Mouse (Mus musculus): ENCODE measurements at regions not wholly inside any gene's neighbourhood (a gene's known extent, or its start where the extent isn't known, plus 50 kb on each side); places are given as distances from the start of the nearest gene placed in this dataset.

- DNase-seq (ENCODE audit: low spot score), result peak; percentile 58
Measured at GRCm38 (mm10) chr15:59212362-59212761, 323.3 kb downstream of the Gm49356 start.

DNA sequence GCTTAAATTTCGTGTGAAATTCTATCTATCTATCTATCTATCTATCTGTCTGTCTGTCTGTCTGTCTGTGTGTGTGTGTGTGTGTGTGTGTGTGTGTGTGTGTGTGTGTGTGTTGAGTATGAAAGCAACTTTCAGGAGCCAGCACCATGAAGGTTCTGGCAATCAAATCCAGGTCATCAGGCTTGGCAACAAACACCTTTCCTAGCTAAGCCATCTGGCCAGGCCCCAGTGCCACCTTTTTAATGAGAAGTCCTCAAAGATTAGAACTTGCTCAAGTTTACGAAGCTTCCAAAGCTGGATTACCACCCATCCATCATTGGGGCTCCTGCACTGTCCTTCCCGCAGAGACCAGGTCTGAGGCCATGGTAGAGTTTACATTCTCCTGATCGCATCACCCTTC lies 325.0 kb downstream of the Gm49356 start:
- no peak for DNase-seq (ENCODE audit: low spot score)

GRCm38 (mm10) chr15:59215239-59215638 lies 326.1 kb downstream of the Gm49356 start:
- DNase-seq (ENCODE audit: low spot score), result no peak

DNA sequence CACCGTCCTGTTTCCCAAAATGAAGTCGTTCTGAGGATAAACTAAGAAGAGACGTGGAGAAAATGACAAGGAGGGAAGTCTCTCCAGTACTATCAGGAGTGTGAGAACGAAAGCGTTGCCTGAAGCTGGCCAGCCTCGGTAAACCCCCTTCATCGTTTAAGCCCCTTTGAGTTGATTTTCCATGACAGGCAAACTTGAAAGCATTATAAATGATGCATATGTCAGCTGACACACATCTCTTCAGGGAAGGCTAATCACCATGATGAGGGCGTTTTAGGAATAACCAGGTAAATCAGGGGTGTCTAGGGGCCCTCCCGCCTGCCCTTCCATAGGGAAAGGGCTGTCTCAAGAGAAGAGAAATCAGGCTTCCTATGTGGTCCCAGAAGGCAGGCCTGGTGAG lies 328.4 kb downstream of the Gm49356 start:
- DNase-seq (ENCODE audit: low spot score), result no peak

GRCm38 (mm10) chr15:59218916-59219315 lies 329.8 kb downstream of the Gm49356 start:
- no peak for DNase-seq (ENCODE audit: low spot score)

DNA sequence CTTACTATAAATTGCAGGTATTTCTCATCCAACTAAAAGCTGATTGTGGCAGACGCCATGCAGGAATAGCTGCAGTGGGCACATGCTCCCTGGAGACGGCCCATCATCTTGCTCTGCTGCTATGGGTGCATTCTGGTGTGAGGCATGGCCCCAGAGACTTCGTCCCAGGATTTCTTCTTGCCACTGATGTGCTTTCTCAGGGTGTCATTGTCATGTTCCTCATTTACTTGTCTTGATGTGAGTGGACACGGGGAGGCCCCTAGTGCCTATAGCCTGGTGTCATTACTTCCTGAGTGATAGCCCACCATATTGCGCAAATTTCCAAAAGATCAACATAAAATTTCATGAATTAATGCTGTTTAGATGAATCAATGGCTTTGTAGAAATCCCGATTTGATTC lies 336.5 kb downstream of the Gm49356 start:
- no peak for DNase-seq (ENCODE audit: low spot score)

- no peak for DNase-seq (ENCODE audit: low spot score)
Measured at GRCm38 (mm10) chr15:59227293-59227692, 338.2 kb downstream of the Gm49356 start.

DNA sequence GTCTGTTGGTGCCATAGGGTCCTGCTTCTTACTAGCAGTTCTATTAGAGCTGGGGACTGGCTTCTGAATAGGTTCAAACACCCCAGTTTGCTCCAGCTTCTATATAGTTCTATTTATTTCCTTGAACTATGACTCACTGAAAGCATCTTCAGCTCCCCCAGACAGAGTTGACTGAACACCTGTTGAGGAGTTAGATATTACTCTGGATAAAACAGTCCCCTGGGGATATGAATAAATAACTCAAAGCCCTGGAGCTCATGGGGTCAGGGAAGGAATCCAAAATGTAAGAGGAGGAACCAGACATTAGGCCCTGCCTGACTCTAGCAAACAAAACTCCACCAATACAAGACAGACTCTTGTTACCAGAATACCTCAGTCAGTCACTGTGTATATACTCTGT lies 341.4 kb downstream of the Gm49356 start:
- DNase-seq (ENCODE audit: low spot score), result no peak

- no peak for DNase-seq (ENCODE audit: low spot score)
Measured at GRCm38 (mm10) chr15:59231703-59232102, 342.6 kb downstream of the Gm49356 start.

DNA sequence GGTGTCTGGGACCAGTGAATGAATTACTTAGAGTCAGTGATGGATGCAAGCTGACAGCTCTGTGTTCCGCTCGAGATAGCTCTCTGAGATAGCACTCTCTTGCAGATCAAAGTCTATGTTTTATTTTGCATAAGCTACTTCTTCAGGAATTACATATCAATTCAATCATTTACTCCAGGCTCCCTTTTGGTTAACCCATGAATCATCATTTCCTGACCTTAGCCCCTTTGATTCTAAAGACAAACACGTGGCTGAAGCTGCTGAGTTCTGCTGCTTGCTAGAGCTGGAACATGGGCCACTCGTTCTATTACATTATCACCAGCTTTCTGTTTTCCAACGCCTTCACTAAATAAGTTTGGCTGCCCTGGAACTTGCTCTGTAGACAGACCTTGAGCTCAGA lies 343.2 kb downstream of the Gm49356 start:
- DNase-seq (ENCODE audit: low spot score), result no peak

DNA sequence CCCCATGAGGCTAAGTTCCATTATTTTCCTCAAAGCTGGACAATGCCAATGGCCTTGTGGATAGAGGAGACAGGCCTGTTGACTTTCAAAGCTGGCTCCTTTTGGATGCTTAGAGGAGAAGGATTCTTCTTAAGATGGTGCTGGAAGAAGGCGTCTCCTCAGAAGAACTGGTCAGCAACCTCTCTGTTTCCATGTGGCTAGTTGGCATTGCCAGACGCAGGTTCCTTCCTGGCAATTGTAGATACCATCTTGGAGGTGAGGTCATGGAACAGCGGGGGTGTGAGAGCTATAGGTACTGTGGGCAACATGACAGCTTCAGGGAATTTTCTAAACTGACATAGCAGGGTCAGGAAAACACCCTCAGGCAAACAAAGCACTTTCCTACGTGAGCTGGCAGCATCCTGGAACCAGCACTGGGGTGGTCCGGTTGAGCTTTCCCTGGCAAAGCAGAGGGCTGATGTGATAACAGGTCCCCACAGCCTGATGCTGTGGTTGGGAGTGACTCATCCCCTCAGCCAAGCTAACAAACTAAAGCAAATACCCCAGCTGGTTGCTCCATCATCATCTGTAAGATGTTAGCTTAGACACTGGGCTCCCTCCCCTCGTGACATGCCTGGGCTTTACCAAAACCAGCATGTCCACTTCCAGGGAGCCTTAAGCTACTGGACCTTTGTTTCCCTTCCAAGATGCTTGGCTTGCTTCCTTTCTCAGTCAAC lies 348.5 kb downstream of the Gm49356 start:
- DNase-seq (ENCODE audit: low spot score), result peak; percentile 9

GRCm38 (mm10) chr15:59241752-59242151 lies 352.7 kb downstream of the Gm49356 start:
- no peak for DNase-seq (ENCODE audit: low spot score)

GRCm38 (mm10) chr15:59245927-59246649 lies 357.0 kb downstream of the Gm49356 start:
- DNase-seq (ENCODE audit: low spot score), result peak; percentile 27

GRCm38 (mm10) chr15:59248477-59249260 lies 359.6 kb downstream of the Gm49356 start:
- no peak for DNase-seq (ENCODE audit: low spot score)

DNA sequence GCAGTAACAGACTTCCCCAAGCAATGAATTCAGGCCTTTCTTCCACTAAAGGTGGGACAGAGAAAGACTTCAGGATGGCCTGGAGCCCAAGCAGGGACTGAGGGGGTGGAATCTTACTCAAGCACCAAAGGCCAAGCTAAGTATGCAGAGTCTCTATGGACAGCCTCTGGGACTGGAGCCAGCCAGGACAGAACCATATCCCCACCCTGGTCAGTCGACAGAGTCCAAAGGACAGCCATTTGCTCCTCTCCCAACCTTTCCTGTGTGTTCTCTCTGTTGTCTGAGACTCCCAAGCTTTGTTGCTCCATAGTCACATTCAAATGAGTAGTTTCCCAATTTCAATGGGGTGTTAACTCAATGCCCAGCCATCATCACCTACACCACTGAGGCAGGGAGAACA lies 372.3 kb downstream of the Gm49356 start:
- no peak for DNase-seq (ENCODE audit: low spot score)

DNA sequence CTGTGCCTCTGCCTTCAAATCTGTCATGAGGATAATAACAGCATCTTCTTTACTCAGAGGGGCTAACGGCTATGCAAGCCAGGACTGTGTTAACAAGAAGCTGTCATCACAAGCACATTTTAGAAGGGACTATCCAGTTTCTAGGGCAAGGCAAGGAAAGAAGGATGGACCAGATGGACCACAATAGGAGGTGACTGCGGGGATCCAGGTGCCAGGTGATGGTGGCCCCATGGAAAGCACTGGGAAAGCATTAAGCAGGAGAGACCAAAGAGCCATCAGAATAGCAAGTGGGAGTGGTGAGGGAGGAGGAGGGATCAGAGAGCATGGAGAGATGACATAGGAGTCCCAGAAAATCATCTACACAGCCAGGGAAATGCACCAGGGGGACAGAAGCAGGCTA lies 373.3 kb downstream of the Gm49356 start:
- DNase-seq (ENCODE audit: low spot score), result no peak

DNA sequence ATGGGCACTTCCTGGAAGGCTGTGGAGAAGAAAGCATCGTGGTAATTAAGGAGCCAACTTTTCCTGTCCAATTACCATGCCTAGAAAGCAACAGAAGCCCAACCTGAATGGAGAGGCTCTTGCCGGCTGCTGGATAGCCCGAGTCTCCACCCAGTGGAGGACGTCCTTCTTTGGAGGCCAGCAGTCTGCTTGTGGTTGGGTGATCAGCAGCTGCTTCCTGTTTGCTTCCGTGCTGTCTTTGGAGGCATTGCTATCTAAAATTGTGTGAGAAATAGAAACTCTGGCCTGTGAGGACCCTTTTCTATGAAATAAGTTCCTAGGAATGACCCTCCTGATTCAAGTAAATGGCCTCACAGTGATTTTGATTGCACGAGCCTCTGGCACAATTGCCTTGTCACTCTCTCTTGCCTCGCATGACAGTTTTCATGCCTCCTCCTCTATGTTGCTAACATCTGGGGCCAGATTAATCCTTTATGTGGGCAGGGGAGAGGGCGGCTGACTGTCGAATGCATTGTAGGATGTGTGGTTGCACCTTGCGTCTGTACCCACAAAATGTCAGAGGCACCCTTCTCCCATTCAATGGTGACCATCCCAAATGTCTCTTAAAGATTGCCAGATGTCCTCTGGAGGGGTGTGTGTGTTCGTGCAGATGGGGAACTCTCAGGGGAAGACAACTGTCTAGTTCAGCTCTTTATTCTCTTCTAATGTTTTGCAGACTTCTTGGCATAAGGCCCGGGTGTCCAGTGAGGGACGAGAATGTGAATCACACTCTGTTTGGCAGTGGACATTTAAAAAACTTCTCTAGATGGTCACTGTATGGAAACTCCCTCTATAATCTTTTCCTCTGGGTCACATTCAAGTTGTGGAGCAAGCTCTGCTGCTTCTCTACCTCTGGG lies 374.6 kb downstream of the Gm49356 start:
- peak; percentile 39 for DNase-seq (ENCODE audit: low spot score)

Data from urinary bladder, postnatal 14 days (tissue).